Comparison of ENCODE assay signal across 8 mouse cellular contexts in genomic region chr2:130294936-130295277, GRCm38 (mm10). TPM values are rescaled to one million over a fixed set of nuclear protein-coding genes. Genes with fewer than 3 reads are reported as not detected.
DNase-seq lines count a peak whose midpoint lies in the region; ATAC-seq and TF ChIP-seq lines count a peak whose summit lies in the region.

TSS of gene Ebf4 (plus strand) at chr2:130295169.

- peak within 1 kb of the TSS; percentile 65 for H3K27ac ChIP-seq in intestine, embryonic 15.5 days

- H3K9me3 ChIP-seq in intestine, embryonic 15.5 days: no peaks in the 10 kb centered on the region

- H3K4me3 ChIP-seq in intestine, embryonic 15.5 days (replicated peaks): peak within 1 kb of the TSS; percentile 76
- H3K4me3 ChIP-seq in lung, adult 2 months (replicated peaks; ENCODE audit: extremely low read depth, low read depth, low read length): peak within 1 kb of the TSS; percentile 55

- H3K4me2 ChIP-seq in intestine, embryonic 15.5 days (replicated peaks): peak within 1 kb of the TSS; percentile 83

- H3K4me1 ChIP-seq in intestine, embryonic 15.5 days (replicated peaks): peaks cover 24% of the 10 kb centered on the region
- H3K4me1 ChIP-seq in lung, adult 2 months (ENCODE audit: control insufficient read depth, insufficient read depth, low read length): peaks cover 3% of the 10 kb centered on the region; the same call in 1 of the 2 replicates

- DNase-seq in left cerebral cortex, postnatal 4 days: peak; percentile 76
- no peak for DNase-seq in left cerebral cortex, adult 9 months (ENCODE audit: low spot score in 2 of 2)
- DNase-seq in brain, embryonic 18.5 days (ENCODE audit: low read depth, low spot score): peak; percentile 37
- peak; percentile 48 for DNase-seq in forelimb bud, embryonic 11.5 days (ENCODE audit: low read depth, low spot score)
- peak; percentile 45 for DNase-seq in lung, adult 2 months
- peak; percentile 89 for DNase-seq in retina, postnatal 1 day
- no peak for DNase-seq in left cerebral cortex, adult 11 months (ENCODE audit: low spot score)

- H3K27me3 ChIP-seq in intestine, embryonic 15.5 days (replicated peaks): peaks cover 7% of the 10 kb centered on the region; the same call in 1 of the 2 replicates

- no peaks in the 10 kb centered on the region for H3K36me3 ChIP-seq in intestine, embryonic 15.5 days

- peak; percentile 87 for ATAC-seq in intestine, embryonic 15.5 days

- H3K9ac ChIP-seq in intestine, embryonic 15.5 days: peak within 1 kb of the TSS; percentile 69

- under 1% methylated on average over 36 of the region's 39 CpGs for WGBS in intestine, embryonic 15.5 days
- 3% methylated on average over 26 of the region's 39 CpGs for WGBS in lung, adult 2 months

- no peak for TF ChIP-seq CTCF in lung, adult 2 months (IDR thresholded peaks at IDR 0.05; ENCODE audit: insufficient read depth, low read length)

- intact Hi-C loops in left cerebral cortex, postnatal 4 days (cut with DNase I): loop anchor here (5.0 kb wide), 2 partner anchors 67 to 127 kb away; partner anchors contain the start of genes Pced1a and Vps16

- TF ChIP-seq POLR2A in lung, adult 2 months (IDR thresholded peaks at IDR 0.05; ENCODE audit: borderline replicate concordance, extremely low read depth, low read depth, low read length): no peak

RNA-seq across cellular contexts. Expression of gene Ebf4, which starts in this region (rescaled TPM):
- total RNA-seq in left cerebral cortex, postnatal 4 days (2021): 10 to 100 TPM; 11.7 to 16.5 TPM
- 2.2 TPM in 2 replicates for polyA plus RNA-seq in intestine, embryonic 15.5 days (2015; fragmentation: Nextera tagmentation; extraction: Ambion mirVana)
- 3.6 and 3.8 TPM in 2 replicates for polyA plus RNA-seq in lung, adult 2 months (2012; rRNA removed)

Comparison
In these comparisons a context has a peak if more than half of its experiments do, and no peak if none do; other contexts are left out.
1. DNase-seq: peak in left cerebral cortex, postnatal 4 days (single experiment), brain, embryonic 18.5 days (single experiment), forelimb bud, embryonic 11.5 days (single experiment), lung, adult 2 months (single experiment) and retina, postnatal 1 day (single experiment); none in left cerebral cortex, adult 9 months (0 of 2) and left cerebral cortex, adult 11 months (single experiment).